Mouse (Mus musculus): ENCODE data around the gene Bmt2.

The Bmt2 gene

GRCm38 (mm10) chr6:13677818-13678282, at the start of gene Bmt2:
Bmt2 (minus strand) TSS chr6:13677966.
- DNase-seq (ENCODE audit: extremely low read depth, low read depth): peak; percentile 95

GRCm38 (mm10) chr6:13722166-13722565, 44.4 kb upstream of the Bmt2 start:
- DNase-seq (ENCODE audit: extremely low read depth, low read depth): no peak

GRCm38 (mm10) chr6:13714867-13715266, 37.1 kb upstream of the Bmt2 start:
- DNase-seq (ENCODE audit: extremely low read depth, low read depth): no peak

GRCm38 (mm10) chr6:13696882-13697281, 19.1 kb upstream of the Bmt2 start:
- no peak for DNase-seq (ENCODE audit: extremely low read depth, low read depth)

- no peak for DNase-seq (ENCODE audit: extremely low read depth, low read depth)
Observed at GRCm38 (mm10) chr6:13695103-13695845, 17.5 kb upstream of the Bmt2 start.

- DNase-seq (ENCODE audit: extremely low read depth, low read depth): no peak
Observed at GRCm38 (mm10) chr6:13691657-13692294, 14.0 kb upstream of the Bmt2 start.

GRCm38 (mm10) chr6:13690398-13690797, 12.6 kb upstream of the Bmt2 start:
- no peak for DNase-seq (ENCODE audit: extremely low read depth, low read depth)

- no peak for DNase-seq (ENCODE audit: extremely low read depth, low read depth)
Observed at GRCm38 (mm10) chr6:13683929-13684595, 6.3 kb upstream of the Bmt2 start.

GRCm38 (mm10) chr6:13678349-13678748, 583 bp upstream of the Bmt2 start:
- no peak for DNase-seq (ENCODE audit: extremely low read depth, low read depth)

GRCm38 (mm10) chr6:13677141-13677761, 515 bp downstream of the Bmt2 start:
- peak; percentile 26 for DNase-seq (ENCODE audit: extremely low read depth, low read depth)

GRCm38 (mm10) chr6:13676196-13676595, 1.6 kb downstream of the Bmt2 start:
- no peak for DNase-seq (ENCODE audit: extremely low read depth, low read depth)

GRCm38 (mm10) chr6:13674600-13675305, 3.0 kb downstream of the Bmt2 start:
- no peak for DNase-seq (ENCODE audit: extremely low read depth, low read depth)

GRCm38 (mm10) chr6:13665646-13666045, 12.1 kb downstream of the Bmt2 start:
- DNase-seq (ENCODE audit: extremely low read depth, low read depth): no peak

- DNase-seq (ENCODE audit: extremely low read depth, low read depth): no peak
Observed at GRCm38 (mm10) chr6:13658016-13658415, 19.8 kb downstream of the Bmt2 start.

GRCm38 (mm10) chr6:13654081-13654480, 23.7 kb downstream of the Bmt2 start:
- no peak for DNase-seq (ENCODE audit: extremely low read depth, low read depth)

GRCm38 (mm10) chr6:13652284-13652683, 25.5 kb downstream of the Bmt2 start:
- DNase-seq (ENCODE audit: extremely low read depth, low read depth): no peak

GRCm38 (mm10) chr6:13650854-13651253, 26.9 kb downstream of the Bmt2 start:
- no peak for DNase-seq (ENCODE audit: extremely low read depth, low read depth)

- no peak for DNase-seq (ENCODE audit: extremely low read depth, low read depth)
Observed at GRCm38 (mm10) chr6:13648305-13648704, 29.5 kb downstream of the Bmt2 start.

GRCm38 (mm10) chr6:13636582-13636989, 41.2 kb downstream of the Bmt2 start:
- DNase-seq (ENCODE audit: extremely low read depth, low read depth): no peak

GRCm38 (mm10) chr6:13632571-13632970, 45.2 kb downstream of the Bmt2 start:
- DNase-seq (ENCODE audit: extremely low read depth, low read depth): no peak

GRCm38 (mm10) chr6:13630607-13631006, 47.2 kb downstream of the Bmt2 start:
- no peak for DNase-seq (ENCODE audit: extremely low read depth, low read depth)
